Mouse (Mus musculus) heart, embryonic 11.5 days (tissue): ENCODE measurements around the gene Gm20708. TPM values are rescaled to one million over a fixed set of nuclear protein-coding genes. Genes with fewer than 3 reads are reported as not detected.
A peak's percentile ranks its signal among the peaks of the same experiment; 100 is the strongest.

Experiments used
- ATAC-seq: fragments of 200-750 bp; cut with Nextera tagmentation; replicated peaks from 2 replicates; pipeline ENCODE4 v1.8.0; 2017; ENCODE audit warnings: moderate library complexity; ENCODE audit not compliant: insufficient number of reproducible peaks, low FRiP score, low TSS enrichment
- H3K27ac ChIP-seq: fragments of 300-500 bp; sonication (generic); 2 replicates; pipeline ENCODE4 v1.5.1; 2014; ENCODE audit warnings: mild to moderate bottlenecking, low read depth, low read length
- H3K27me3 ChIP-seq: fragments of 300-500 bp; sonication (generic); 2 replicates; pipeline ENCODE4 v1.6.1; 2014; ENCODE audit warnings: mild to moderate bottlenecking, low read length, mixed read lengths; ENCODE audit not compliant: control insufficient read depth, insufficient read depth
- H3K36me3 ChIP-seq: fragments of 300-500 bp; sonication (generic); 2 replicates; pipeline ENCODE4 v1.6.1; 2014; ENCODE audit warnings: mild to moderate bottlenecking, low read length, moderate library complexity, mixed read lengths; ENCODE audit not compliant: control insufficient read depth, insufficient read depth
- H3K4me1 ChIP-seq: fragments of 300-500 bp; sonication (generic); 2 replicates; pipeline ENCODE4 v1.6.1; 2014; ENCODE audit warnings: low read length; ENCODE audit not compliant: control insufficient read depth, insufficient read depth
- H3K4me2 ChIP-seq: fragments of 300-500 bp; sonication (generic); 2 replicates; pipeline ENCODE4 v1.6.1; 2014; ENCODE audit warnings: mild to moderate bottlenecking, moderate library complexity
- H3K4me3 ChIP-seq: fragments of 300-500 bp; sonication (generic); 2 replicates; pipeline ENCODE4 v1.5.1; 2014; ENCODE audit warnings: low read depth, low read length
- H3K9ac ChIP-seq: fragments of 300-500 bp; sonication (generic); 2 replicates; pipeline ENCODE4 v1.6.1; 2014; ENCODE audit warnings: mild to moderate bottlenecking, low read depth, low read length, moderate library complexity
- H3K9me3 ChIP-seq: fragments of 300-500 bp; sonication (generic); replicated peaks from 2 replicates; pipeline ENCODE4 v1.6.1; 2016; ENCODE audit warnings: low read length; ENCODE audit not compliant: control insufficient read depth
- WGBS: fragments of 180-500 bp; shearing (Covaris S2); extraction: QIAGEN DNeasy Blood & Tissue Kit; methylation state at CpG from one replicate; pipeline ENCODE4 v1.1.7; 2014; ENCODE audit not compliant: insufficient replicate concordance; 5-methylcytosine and 5-hydroxymethylcytosine counted together
- polyA plus RNA-seq: library from polyadenylated mRNA; unstranded; fragments of >200 nt; fragmentation: Nextera tagmentation; extraction: Ambion mirVana; gene quantifications from 2 replicates; pipeline ENCODE4 v1.2.1, GENCODE M21; 2014

Gene Gm20708
- polyA plus RNA-seq, 1 experiment from 2014 or later = 0.62 TPM

- no peaks in the 10 kb centered on the region for H3K9me3 ChIP-seq
- H3K9ac ChIP-seq = no peak within 1 kb of the TSS
- 3% methylated on average over 23 of the region's 23 CpGs for WGBS
- H3K27ac ChIP-seq = no peak within 1 kb of the TSS
- ATAC-seq = no peak
- H3K4me2 ChIP-seq = peak within 1 kb of the TSS; percentile 42
- no peak within 1 kb of the TSS for H3K4me3 ChIP-seq
- peaks cover 57% of the 10 kb centered on the region for H3K27me3 ChIP-seq
- peaks cover 16% of the 10 kb centered on the region for H3K36me3 ChIP-seq
- 0 out of 2 replicates have a peak, but pooled peaks cover 3% of the 10 kb centered on the region for H3K4me1 ChIP-seq
These were observed 51.1 kb downstream of the Gm20708 start, which contains the start of gene Tmem235 for GRCm38 (mm10) chr11:117860601-117861000. TSS of gene Tmem235 (plus strand) at chr11:117860752.

DNA sequence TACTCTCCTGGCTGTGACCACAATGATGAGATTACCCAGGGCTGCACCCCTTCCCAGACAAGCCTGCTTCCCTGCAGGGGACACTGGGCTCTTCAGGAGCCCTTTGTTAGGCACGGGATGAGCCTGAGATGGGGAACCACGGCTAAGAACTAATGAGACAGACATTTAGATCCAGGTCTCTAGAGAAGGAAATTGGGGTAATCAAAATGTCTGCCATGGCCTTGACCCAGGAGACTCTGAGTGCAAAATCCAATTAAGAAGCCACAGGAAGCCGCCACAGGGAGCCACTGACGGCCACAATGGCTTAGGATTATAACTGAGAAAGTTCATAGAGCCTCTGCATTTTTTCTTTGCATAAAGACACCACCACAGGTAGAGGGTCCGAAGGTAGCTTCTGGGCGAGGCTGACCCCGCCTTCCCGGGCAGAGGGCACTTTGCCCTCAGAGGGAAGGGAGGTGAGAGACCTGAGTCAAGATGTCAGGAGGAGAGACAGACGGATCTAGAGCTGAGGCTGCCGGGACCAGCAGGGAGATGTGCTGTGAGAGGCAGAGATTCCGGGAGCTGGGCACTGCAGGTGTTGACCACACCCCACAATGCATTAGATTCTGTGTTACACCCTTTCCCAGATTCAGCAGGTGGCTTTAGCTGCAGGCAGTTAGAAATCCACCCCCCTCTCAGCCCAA, 53.8 kb downstream of the Gm20708 start:
- ATAC-seq = no peak
- peaks cover 57% of the 10 kb centered on the region for H3K27me3 ChIP-seq
- no peaks in the 10 kb centered on the region for H3K36me3 ChIP-seq
- no peaks in the 10 kb centered on the region for H3K9me3 ChIP-seq
- H3K4me3 ChIP-seq = no peak overlapping the region
- H3K4me2 ChIP-seq = no peak overlapping the region
- H3K4me1 ChIP-seq = 0 out of 2 replicates have a peak, but pooled peaks cover 3% of the 10 kb centered on the region
- 30% methylated on average over 11 of the region's 11 CpGs for WGBS
- no peak overlapping the region for H3K27ac ChIP-seq
- no peak overlapping the region for H3K9ac ChIP-seq

DNA sequence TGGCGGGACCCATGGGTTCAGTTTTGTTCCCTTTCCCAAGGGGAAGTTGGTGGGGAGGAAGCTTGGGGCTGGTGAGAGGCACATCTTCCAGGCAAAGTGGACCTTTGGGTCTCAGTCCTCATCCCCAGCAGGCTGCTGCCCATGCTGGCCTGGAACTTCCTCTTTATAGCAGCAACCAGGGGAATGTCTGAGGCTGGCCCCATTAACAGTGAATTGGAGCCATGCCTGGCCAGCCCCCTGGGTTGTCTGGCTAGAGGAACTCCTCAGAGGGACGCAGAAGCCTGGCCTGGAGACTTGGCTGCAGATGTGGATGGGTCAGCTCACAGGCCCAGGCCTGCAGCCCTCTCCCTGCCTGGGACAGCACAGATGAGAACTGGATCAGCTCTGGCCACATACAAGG, 55.3 kb downstream of the Gm20708 start:
- ATAC-seq = no peak
- no peaks in the 10 kb centered on the region for H3K36me3 ChIP-seq
- no peaks in the 10 kb centered on the region for H3K9me3 ChIP-seq
- 67% methylated on average over 2 of the region's 2 CpGs for WGBS
- H3K4me2 ChIP-seq = no peak overlapping the region
- H3K27me3 ChIP-seq = peaks cover 48% of the 10 kb centered on the region
- H3K4me3 ChIP-seq = no peak overlapping the region
- H3K4me1 ChIP-seq = 0 out of 2 replicates have a peak, but pooled peaks cover 3% of the 10 kb centered on the region
- H3K27ac ChIP-seq = no peak overlapping the region
- H3K9ac ChIP-seq = no peak overlapping the region

DNA sequence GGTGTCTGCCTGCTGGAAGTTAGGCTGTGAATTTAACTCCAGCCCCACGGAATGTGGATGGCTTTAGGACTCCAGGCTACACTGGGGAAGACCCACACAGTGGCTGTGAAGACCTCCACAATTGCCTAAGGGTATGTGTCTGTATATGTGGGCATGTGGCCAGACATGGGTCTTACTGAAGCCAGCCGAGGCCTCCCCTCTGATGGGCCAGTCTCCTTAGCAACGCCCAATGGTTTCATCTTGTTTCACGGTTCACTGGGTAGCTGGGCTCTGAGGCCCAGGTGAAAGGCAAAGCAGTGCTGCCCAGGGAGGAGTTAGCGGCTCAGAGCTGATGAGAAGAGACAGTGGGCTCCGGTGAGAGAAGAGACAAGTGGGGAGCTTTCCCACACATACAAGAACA, 56.5 kb downstream of the Gm20708 start:
- Histone ChIP-seq H3K9me3 (no peaks in the 10 kb centered on the region), H3K27ac (no peak overlapping the region), H3K4me1 (no peaks in the 10 kb centered on the region), H3K36me3 (no peaks in the 10 kb centered on the region), H3K4me2 (no peak overlapping the region), H3K4me3 (no peak overlapping the region), H3K9ac (no peak overlapping the region), H3K27me3 (peaks cover 37% of the 10 kb centered on the region)
- no peak for ATAC-seq
- WGBS = 55% methylated on average over 6 of the region's 6 CpGs

- Histone ChIP-seq H3K27me3 (no peaks in the 10 kb centered on the region), H3K36me3 (no peaks in the 10 kb centered on the region), H3K27ac (no peak overlapping the region), H3K4me1 (peaks cover 14% of the 10 kb centered on the region), H3K9me3 (no peaks in the 10 kb centered on the region), H3K4me3 (no peak overlapping the region), H3K9ac (no peak overlapping the region), H3K4me2 (no peak overlapping the region)
- WGBS = 37% methylated on average over 12 of the region's 12 CpGs
- no peak for ATAC-seq
These were observed 61.4 kb downstream of the Gm20708 start for GRCm38 (mm10) chr11:117870688-117871365.

DNA sequence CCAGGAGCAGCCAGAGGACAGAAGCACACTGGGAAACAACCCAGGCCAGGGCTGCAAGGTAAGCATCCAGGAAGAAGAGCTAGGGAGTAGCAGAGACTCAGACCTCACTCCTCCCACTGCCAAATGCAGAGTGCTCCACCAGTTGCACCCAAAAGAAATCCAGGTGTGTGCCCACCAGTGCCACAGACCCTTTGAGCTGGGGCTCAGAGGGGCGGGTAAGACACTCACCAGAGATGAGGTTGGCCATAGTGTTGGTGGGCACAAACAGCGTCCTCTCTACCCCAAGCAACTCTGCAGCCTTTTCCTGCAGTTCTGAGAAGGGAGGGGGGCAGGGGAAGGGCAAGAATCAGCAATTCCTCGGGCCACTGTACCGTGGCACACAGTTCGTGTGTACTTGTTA, 61.9 kb downstream of the Gm20708 start:
- H3K27ac ChIP-seq = no peak overlapping the region
- H3K9me3 ChIP-seq = no peaks in the 10 kb centered on the region
- no peak overlapping the region for H3K4me3 ChIP-seq
- H3K4me2 ChIP-seq = no peak overlapping the region
- peaks cover 17% of the 10 kb centered on the region for H3K4me1 ChIP-seq
- no peak for ATAC-seq
- WGBS = 61% methylated on average over 5 of the region's 5 CpGs
- no peaks in the 10 kb centered on the region for H3K27me3 ChIP-seq
- H3K36me3 ChIP-seq = no peaks in the 10 kb centered on the region
- no peak overlapping the region for H3K9ac ChIP-seq

- peaks cover 17% of the 10 kb centered on the region for H3K4me1 ChIP-seq
- no peak overlapping the region; the same call in 1 of the 2 replicates for H3K4me2 ChIP-seq
- no peaks in the 10 kb centered on the region for H3K9me3 ChIP-seq
- no peak for ATAC-seq
- 58% methylated on average over 12 of the region's 12 CpGs for WGBS
- no peaks in the 10 kb centered on the region for H3K36me3 ChIP-seq
- no peak overlapping the region for H3K4me3 ChIP-seq
- no peak overlapping the region for H3K27ac ChIP-seq
- H3K9ac ChIP-seq = no peak overlapping the region
- no peaks in the 10 kb centered on the region for H3K27me3 ChIP-seq
These were observed 62.6 kb downstream of the Gm20708 start for GRCm38 (mm10) chr11:117871911-117872584.

DNA sequence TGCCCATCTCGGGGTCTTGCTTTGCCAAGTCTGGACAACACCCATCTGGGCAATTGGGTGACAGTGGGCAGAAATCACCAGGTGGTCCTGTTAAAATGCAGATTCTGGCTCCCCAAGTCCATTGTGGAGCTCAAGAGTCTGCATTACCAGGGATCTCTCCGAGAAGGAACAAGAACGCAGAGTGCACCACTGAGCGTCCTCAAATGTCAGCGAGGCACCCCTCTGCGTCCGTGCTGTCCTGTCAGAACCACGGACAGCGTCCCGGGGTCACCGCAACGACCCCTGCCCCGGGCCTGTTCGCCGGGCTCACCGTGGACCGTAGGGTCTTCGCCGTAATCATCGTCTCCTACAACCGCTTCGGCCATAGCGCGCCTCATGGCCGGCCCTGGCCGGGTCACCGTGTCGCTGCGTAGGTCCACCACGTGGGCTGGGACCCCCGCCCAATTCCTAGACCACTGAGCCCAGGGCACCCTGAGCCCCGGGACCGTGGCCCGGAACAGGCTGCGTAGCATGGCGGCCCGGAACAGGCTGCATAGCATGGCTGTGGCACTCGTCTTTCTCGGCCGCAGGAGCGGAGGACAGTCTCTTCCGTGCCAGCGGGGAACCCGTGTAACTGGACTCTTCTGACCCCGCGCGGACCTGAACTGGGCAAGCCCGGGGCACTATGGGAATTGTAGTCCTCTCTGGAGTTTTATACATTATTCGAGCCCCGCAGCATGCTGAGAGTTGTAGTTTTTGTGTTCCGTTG, 63.6 kb downstream of the Gm20708 start, which contains the start of gene Tha1:
Gene Tha1 (minus strand): TSS at position 621 of the 748 bp plus-strand sequence.
- Histone ChIP-seq H3K36me3 (no peaks in the 10 kb centered on the region), H3K9me3 (no peaks in the 10 kb centered on the region), H3K4me3 (peak within 1 kb of the TSS; percentile 49), H3K4me2 (peak within 1 kb of the TSS; percentile 70), H3K4me1 (peaks cover 23% of the 10 kb centered on the region), H3K27ac (no peak within 1 kb of the TSS), H3K27me3 (no peaks in the 10 kb centered on the region), H3K9ac (peak within 1 kb of the TSS; percentile 47)
- 2% methylated on average over 51 of the region's 51 CpGs for WGBS
- ATAC-seq = peak; percentile 27; the same call in 1 of the 2 replicates
